Mouse (Mus musculus): ENCODE data around the gene Otud7b.

Otud7b gene

GRCm38 (mm10) chr3:96104261-96105065, at the start of gene Otud7b:
Gene Otud7b (plus strand): TSS chr3:96104527.
- peak; percentile 77 for DNase-seq (ENCODE audit: low spot score)

DNA sequence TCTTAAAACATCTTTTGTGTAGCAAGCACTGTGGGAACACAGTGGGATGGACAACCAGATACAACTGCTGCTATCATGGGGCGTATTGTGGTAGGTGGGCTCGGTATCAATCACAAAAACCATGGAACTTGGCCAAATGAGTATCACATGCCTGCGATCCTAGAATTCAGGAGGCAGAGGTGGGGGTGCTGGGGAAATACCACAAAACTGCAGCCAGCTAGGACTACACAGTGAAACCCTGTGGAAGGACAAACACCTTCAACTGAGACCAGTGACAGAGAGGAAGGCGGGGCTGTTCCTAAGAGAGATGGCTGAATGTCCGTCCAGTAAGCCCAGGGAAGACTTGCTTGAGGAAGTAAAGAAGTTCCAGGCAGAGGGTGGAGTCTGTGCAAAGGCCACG, 49.0 kb upstream of the Otud7b start:
- no peak for DNase-seq (ENCODE audit: low spot score)

GRCm38 (mm10) chr3:96056031-96056430, 48.3 kb upstream of the Otud7b start:
- DNase-seq (ENCODE audit: low spot score): no peak

DNA sequence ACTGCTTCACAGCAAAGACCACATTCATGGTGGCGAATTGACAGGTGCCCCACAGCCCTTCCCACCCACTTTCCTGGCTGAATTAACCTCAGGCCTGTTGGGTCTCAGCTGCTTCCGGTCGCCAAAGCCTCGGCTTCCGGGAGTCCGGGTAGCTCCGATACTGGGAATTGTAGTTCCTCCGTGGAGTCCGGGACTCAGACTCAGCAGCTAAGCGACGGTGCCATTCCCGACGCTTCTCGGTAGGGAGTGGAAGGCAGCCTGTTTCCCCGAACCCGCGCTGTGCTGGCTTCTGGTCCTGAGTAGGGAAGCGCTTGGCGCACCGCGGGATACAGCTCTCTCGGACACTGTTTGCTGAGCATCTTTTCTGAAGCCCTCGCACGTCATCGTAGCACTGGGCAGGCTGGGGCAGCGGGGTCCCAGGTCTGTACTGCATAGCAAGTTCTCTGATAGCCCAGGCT, 46.6 kb upstream of the Otud7b start:
- peak; percentile 86 for DNase-seq (ENCODE audit: low spot score)

- DNase-seq (ENCODE audit: low spot score): peak; percentile 67
Measured at GRCm38 (mm10) chr3:96058231-96058896, 46.0 kb upstream of the Otud7b start, which contains the start of gene Vps45. Gene Vps45 (minus strand): TSS chr3:96058466.

GRCm38 (mm10) chr3:96060146-96060545, 44.2 kb upstream of the Otud7b start:
- DNase-seq (ENCODE audit: low spot score): no peak

- no peak for DNase-seq (ENCODE audit: low spot score)
Measured at GRCm38 (mm10) chr3:96063299-96063698, 41.0 kb upstream of the Otud7b start.

DNA sequence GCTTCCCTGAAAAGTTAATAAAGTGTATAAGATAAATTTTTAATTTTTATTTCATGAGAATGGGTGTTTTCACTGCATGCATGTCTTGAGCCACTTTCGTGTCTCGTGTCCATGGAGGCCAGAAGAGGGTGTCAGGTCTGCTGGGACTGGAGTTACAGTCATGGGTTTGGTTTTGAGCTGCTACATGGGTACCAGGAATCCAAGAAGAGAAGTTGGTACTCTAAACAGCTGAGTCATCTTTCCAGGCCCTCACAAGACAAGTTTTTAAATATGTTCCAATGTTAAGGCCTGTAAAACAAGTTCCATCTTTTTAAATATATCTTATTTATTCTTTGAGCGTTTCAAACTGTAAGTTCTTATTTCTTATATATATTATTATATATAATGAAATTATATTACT, 40.1 kb upstream of the Otud7b start:
- DNase-seq (ENCODE audit: low spot score): no peak

- no peak for DNase-seq (ENCODE audit: low spot score)
Measured at GRCm38 (mm10) chr3:96065147-96065546, 39.2 kb upstream of the Otud7b start.

DNA sequence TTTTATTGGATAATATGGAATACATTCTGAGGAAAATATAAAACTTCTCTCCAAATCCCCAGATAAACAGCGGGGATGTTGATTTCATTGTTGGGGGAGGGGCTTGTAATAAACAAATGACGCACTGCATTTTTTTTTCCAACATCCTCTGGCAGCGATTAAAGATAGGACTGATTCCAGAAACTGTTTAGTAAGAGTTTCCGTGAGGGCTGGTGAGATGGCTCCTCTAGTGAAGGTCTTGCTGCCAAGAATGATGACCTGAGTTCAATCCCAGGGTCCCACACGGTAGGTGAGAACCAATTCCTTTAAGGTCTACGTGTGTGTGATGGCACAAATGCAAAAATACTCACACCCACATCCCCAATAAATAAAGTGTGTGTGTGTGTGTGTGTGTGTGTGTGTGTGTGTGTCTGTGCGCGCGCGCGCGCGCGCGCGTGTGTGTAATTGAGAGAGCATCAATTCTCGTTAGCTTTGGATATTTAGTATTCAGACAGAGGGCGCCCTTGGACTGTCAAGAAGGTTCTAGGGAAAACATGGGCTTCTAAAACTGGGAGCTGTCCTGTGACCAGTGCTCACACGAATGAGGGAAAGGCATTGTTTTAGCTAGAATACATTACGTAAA, 38.5 kb upstream of the Otud7b start:
- peak; percentile 64 for DNase-seq (ENCODE audit: low spot score)

GRCm38 (mm10) chr3:96066741-96067140, 37.6 kb upstream of the Otud7b start:
- no peak for DNase-seq (ENCODE audit: low spot score)

GRCm38 (mm10) chr3:96069046-96069445, 35.3 kb upstream of the Otud7b start:
- DNase-seq (ENCODE audit: low spot score): no peak

GRCm38 (mm10) chr3:96069542-96069941, 34.8 kb upstream of the Otud7b start:
- DNase-seq (ENCODE audit: low spot score): no peak

DNA sequence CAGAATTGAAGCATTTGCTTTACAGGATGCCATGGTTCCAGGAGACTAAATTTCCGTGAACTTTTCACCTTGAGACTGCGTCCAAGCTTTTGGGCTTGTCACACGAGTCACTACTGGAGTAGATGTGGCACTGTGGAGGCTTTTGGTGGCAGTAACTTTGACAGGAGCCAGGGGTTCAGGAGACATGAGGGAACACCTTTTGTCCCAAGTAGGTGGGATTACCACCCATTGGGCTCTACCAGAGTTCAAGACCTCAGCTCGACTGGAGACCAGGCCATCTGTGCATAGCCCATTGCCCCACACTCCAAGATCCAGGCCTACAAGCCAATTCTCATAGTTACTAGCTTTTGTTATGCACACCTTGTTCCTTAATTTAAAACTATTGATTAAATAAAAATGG, 34.1 kb upstream of the Otud7b start:
- DNase-seq (ENCODE audit: low spot score): no peak

DNA sequence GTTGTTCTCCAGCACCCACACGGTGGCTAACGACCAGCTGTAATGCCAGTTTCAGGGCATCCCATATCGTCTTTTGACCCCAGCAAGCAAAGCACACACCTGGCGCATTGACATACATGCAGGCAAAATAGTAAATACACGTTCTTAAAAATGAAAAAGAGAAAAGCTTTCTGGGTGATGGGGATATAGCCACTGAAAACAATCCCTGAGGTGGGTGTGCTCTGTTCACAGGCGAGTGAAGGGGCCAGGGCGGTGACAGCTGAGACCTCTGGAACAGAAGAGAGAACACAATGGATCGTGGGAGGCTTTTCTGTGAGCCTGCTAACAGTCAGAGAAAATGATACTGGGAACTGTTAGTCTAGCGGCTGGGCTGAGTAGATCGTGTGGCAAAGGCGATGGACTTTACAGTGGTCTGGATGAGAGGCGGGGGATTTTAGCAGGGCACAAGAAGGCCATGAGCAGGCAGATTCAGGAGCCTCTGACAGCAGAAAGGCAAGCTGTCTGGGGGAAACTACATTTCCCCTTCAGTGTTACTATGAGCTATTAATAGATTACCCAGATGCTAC, 31.3 kb upstream of the Otud7b start:
- no peak for DNase-seq (ENCODE audit: low spot score)

DNA sequence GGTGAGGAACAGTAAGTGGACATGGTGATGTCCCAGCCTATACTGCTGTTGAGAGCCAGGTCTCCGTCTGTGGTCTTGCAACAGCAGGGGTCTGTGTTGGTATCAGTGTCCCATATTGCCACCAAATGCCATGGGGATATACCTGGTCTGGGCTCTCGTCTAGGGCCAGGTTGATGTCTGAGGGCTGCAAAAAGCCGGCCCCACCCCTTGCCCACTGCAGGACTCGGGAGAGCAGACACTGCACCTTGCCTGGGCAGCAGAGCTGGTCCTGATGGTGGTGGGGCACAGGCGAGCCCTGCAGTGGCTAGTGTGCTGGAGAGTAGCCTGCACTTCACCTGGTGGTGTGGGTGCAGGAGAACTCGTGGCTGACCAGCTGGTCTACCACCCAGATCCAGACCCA, 26.3 kb upstream of the Otud7b start:
- no peak for DNase-seq (ENCODE audit: low spot score)

- no peak for DNase-seq (ENCODE audit: low spot score)
Measured at GRCm38 (mm10) chr3:96078711-96079110, 25.6 kb upstream of the Otud7b start.

DNA sequence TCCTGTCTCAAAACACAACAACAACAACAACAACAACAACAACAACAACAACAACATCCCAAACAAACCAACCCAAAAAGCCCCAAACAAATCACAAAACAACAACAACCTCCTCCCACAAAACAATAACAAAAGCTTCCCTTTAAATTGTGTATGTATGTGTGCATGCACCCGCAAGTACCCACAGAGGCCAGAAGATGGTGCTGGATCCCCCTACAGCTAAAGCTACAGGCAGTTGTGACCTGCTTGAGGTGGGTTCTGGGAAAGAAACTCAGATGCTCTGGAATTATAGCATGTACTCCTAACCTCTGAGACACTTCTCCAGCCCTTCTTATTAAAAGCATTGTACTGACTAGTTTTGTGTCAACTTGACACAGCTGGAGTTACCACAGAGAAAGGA, 23.3 kb upstream of the Otud7b start:
- DNase-seq (ENCODE audit: low spot score): peak; percentile 31

DNA sequence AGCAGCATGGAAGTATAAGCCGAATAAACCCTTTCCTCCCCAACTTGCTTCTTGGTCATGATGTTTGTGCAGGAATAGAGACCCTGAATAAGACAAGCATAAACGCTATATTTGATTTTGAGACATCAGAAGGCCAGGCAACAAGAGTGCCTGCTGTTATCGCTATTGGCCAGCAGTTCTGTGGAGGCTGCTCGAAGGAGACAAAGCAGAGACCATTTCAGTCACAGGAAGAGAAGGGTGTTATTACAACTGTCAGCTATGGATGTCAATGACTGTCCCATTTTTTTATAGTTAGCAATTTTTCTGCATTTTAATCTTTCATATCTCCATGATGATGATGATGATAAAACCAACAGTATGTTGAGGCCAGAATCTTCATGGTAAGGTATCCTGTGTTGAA, 22.7 kb upstream of the Otud7b start:
- no peak for DNase-seq (ENCODE audit: low spot score)

DNA sequence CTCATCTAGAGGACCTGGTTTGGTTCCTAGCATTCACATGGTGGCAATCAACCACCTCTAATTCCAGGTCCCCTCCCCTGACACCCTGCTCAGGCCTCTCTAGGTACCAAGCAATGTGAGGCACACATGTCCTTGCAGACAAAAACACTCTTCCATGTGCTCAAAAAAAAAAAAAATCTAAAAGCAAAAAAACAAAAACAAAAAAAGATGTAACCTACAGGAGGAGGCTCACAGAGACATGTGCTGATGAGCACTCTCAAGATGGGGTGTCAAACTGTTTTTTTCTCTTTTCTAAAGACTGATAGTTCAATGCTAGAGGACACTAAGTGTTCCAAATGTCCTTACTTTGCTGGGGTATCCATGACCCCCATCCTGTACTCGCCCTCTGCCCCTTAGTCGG, 22.2 kb upstream of the Otud7b start:
- DNase-seq (ENCODE audit: low spot score): no peak

DNA sequence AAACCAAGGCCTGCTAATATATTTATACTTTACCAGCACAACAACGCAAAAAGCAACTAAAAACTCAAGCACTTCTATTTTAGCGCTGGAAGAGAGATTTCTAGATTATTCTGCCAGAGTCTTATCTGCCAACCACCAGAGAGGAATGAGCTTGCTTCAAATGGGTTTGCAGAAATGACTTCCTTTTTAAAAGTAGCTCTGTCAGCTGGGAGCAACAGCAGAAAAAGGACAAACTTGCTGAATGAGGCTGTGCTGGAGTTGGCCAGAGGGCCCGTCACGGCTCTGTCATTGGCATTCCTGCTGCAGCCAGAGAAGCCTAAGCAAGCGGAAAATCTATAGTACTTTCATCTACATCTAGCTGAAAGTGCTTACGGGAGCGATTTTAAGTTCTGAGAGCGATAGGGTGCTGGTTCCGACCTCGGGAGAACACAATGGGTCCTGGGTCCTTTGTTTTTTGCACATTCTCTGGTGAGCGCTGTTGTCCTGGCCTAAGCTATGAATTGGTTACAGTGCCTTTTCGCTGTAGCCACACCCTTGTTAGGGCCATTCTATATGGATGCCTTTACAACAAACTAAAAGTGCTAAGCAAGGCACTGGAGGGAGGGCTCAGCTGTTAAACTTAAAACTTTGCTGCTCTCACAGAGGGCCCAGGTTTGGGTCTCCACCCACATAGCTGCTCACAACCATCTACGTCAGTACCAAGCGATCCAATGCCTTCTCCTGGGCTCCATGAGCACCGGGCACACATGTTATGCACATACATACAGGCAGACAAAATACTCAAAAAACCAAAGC, 21.4 kb upstream of the Otud7b start:
- no peak for DNase-seq (ENCODE audit: low spot score)

Data from urinary bladder, postnatal 14 days (tissue).